Mouse (Mus musculus): ENCODE measurements around the gene Col13a1. TPM values are rescaled to one million over a fixed set of nuclear protein-coding genes. Genes with fewer than 3 reads are reported as not detected.

Col13a1 gene
- polyA plus RNA-seq, 1 experiment from 2014 or later = 9.4 TPM

DNA sequence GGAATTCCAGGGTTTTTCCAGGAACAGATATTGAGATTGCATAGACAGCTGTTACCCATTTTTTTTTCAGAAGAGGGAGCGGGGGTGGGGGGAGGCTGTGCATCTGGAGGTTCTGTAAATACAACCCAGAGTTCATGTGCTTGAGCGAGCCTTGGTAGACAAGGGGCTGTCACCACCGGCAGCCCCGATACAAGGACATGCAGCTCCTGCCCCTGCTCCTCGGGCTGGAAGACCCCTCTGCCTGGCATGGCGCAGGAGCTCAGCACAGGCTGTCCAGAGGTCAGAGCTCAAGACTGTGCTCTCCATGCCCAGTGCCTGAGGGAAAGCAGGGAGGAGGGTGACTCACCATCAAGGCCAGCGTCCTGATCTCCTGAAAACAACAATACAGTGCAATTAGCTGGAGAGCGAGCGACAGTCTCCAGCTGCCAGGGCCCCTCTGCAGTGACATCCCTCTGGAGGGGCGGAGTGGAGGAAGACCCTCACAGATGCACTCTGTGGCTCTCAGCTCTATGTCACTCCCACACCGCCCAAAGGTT is 112.8 kb downstream of the Col13a1 start:
- ATAC-seq (replicated peaks; ENCODE audit: insufficient number of reproducible peaks, low FRiP score, low TSS enrichment) = no peak
- 60% methylated on average over 11 of the region's 11 CpGs for WGBS (ENCODE audit: insufficient replicate concordance)
- H3K36me3 ChIP-seq (ENCODE audit: control insufficient read depth, insufficient read depth, low read length) = peaks cover 10% of the 10 kb centered on the region

DNA sequence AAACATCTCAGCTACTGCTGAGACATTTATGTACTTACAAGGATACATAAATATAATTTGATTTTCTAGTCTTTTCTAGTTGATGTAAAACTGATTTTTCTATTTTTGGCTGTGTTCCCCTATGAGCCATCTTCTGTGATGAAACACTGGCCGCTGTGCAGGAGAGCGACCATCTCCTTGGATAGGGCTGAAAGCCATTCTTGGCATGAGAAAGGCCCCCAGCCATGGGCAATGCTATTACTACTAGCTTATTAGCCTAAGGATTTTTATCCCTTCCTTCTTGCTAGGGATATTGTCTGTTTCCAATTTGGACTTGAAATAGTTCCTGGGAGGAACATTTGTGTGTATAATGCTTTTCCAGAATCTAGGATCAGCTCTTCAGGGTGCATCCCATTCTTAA is 119.5 kb downstream of the Col13a1 start:
- no peak overlapping the region for H3K9ac ChIP-seq (ENCODE audit: low read depth, low read length)
- H3K36me3 ChIP-seq (ENCODE audit: control insufficient read depth, insufficient read depth, low read length) = peaks cover 8% of the 10 kb centered on the region
- no peak overlapping the region for H3K27ac ChIP-seq (ENCODE audit: low read depth, low read length)
- H3K27me3 ChIP-seq (ENCODE audit: control insufficient read depth, insufficient read depth, low read length) = no peaks in the 10 kb centered on the region
- H3K4me2 ChIP-seq = no peak overlapping the region
- H3K4me3 ChIP-seq (ENCODE audit: low read depth, low read length) = no peak overlapping the region
- no peak for ATAC-seq (replicated peaks; ENCODE audit: insufficient number of reproducible peaks, low FRiP score, low TSS enrichment)
- H3K4me1 ChIP-seq (ENCODE audit: control insufficient read depth, insufficient read depth, low read length) = no peaks in the 10 kb centered on the region
- WGBS (ENCODE audit: insufficient replicate concordance) = 96% methylated on average over 2 of the region's 2 CpGs
- peaks cover 10% of the 10 kb centered on the region for H3K9me3 ChIP-seq (replicated peaks; ENCODE audit: control insufficient read depth, low read length)

More for the DNA sequence above, 112.8 kb downstream of the Col13a1 start:
- H3K9ac ChIP-seq (ENCODE audit: low read depth, low read length) = no peak overlapping the region
- no peak overlapping the region for H3K4me2 ChIP-seq
- H3K9me3 ChIP-seq (replicated peaks; ENCODE audit: control insufficient read depth, low read length) = peaks cover 10% of the 10 kb centered on the region
- no peaks in the 10 kb centered on the region for H3K27me3 ChIP-seq (ENCODE audit: control insufficient read depth, insufficient read depth, low read length)
- peaks cover 7% of the 10 kb centered on the region; the same call in 1 of the 2 replicates for H3K4me1 ChIP-seq (ENCODE audit: control insufficient read depth, insufficient read depth, low read length)
- no peak overlapping the region for H3K4me3 ChIP-seq (ENCODE audit: low read depth, low read length)
- H3K27ac ChIP-seq (ENCODE audit: low read depth, low read length) = no peak overlapping the region

DNA sequence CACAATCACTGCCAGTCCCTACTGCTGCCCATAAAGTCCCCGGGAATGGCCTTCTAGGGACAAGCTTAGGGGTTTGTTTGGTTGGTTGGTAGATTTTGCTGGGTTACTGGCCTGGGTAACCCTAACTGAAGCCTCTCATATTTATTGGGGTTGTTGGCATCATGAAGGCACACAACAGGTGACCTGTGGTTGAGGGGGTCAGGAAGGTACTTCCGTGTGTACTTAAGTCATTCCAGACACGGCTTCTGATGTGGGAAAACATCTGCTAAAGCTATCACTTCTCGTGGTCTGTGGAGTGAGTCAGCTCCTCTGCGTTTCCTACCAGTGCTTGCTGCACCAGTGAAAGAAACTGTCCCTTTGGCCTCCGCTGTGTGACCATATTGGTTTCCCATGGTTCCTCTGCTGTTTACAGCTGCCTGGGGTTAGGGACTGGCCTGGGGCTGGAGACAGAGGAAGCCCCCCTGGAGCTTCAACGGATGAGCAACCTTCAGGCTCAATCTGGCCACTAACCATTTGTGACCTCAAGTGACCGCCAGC is 123.7 kb downstream of the Col13a1 start:
- H3K4me1 ChIP-seq (ENCODE audit: control insufficient read depth, insufficient read depth, low read length) = no peaks in the 10 kb centered on the region; the same call in 1 of the 2 replicates
- H3K9ac ChIP-seq (ENCODE audit: low read depth, low read length) = no peak overlapping the region
- H3K27ac ChIP-seq (ENCODE audit: low read depth, low read length) = no peak overlapping the region
- no peaks in the 10 kb centered on the region for H3K27me3 ChIP-seq (ENCODE audit: control insufficient read depth, insufficient read depth, low read length)
- no peak overlapping the region for H3K4me3 ChIP-seq (ENCODE audit: low read depth, low read length)
- 0 out of 2 replicates have a peak, but pooled peaks cover 2% of the 10 kb centered on the region for H3K36me3 ChIP-seq (ENCODE audit: control insufficient read depth, insufficient read depth, low read length)
- WGBS (ENCODE audit: insufficient replicate concordance) = 66% methylated on average over 8 of the region's 8 CpGs
- ATAC-seq (replicated peaks; ENCODE audit: insufficient number of reproducible peaks, low FRiP score, low TSS enrichment) = no peak
- H3K9me3 ChIP-seq (replicated peaks; ENCODE audit: control insufficient read depth, low read length) = no peaks in the 10 kb centered on the region
- H3K4me2 ChIP-seq = no peak overlapping the region

DNA sequence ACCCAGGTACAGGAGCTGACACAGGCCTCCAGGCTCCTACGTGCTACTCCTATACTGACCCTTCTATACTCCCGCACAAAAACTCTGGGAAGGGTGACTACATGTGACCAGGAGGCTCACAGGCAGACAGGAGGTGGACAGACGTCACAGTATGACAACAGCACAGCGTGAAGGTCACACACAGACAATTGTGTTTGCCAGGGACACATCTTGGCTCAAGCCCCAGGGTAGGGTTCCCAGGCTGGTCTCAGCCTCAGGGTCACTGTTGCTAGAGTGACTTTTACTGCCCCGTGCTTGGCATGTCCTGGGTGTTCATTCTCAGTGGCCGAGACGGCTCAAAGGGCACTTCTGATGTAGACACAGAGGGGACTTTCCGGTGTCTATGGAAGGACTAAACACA is 126.1 kb downstream of the Col13a1 start:
- ATAC-seq (replicated peaks; ENCODE audit: insufficient number of reproducible peaks, low FRiP score, low TSS enrichment) = no peak
- H3K4me3 ChIP-seq (ENCODE audit: low read depth, low read length) = no peak overlapping the region
- H3K36me3 ChIP-seq (ENCODE audit: control insufficient read depth, insufficient read depth, low read length) = 0 out of 2 replicates have a peak, but pooled peaks cover 2% of the 10 kb centered on the region
- H3K4me1 ChIP-seq (ENCODE audit: control insufficient read depth, insufficient read depth, low read length) = peaks cover 16% of the 10 kb centered on the region
- WGBS (ENCODE audit: insufficient replicate concordance) = 81% methylated on average over 8 of the region's 8 CpGs
- H3K9ac ChIP-seq (ENCODE audit: low read depth, low read length) = no peak overlapping the region
- no peak overlapping the region for H3K4me2 ChIP-seq
- H3K27ac ChIP-seq (ENCODE audit: low read depth, low read length) = no peak overlapping the region
- H3K9me3 ChIP-seq (replicated peaks; ENCODE audit: control insufficient read depth, low read length) = no peaks in the 10 kb centered on the region
- H3K27me3 ChIP-seq (ENCODE audit: control insufficient read depth, insufficient read depth, low read length) = no peaks in the 10 kb centered on the region

DNA sequence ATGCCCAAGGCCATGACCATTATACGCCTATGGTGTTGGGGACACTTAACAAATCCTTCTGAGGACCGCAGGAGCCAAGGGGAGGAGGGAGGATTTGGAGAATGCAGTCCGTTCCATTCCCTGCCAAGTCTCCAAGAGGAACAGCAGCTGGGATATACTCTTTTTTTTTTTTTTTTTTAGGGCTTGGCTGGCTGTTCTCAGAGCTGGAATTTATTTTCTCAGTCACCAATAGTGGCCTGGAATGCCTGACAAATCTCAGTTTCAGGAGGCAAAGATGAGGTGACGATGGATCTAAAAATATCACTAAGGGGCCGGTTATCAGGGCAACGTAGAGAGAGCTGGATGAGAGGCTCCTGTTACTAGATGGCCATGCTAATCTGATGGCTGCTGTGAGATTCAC is 130.4 kb downstream of the Col13a1 start:
- Histone ChIP-seq H3K27ac (ENCODE audit: low read depth, low read length) (peak overlapping the region; percentile 74), H3K27me3 (ENCODE audit: control insufficient read depth, insufficient read depth, low read length) (no peaks in the 10 kb centered on the region), H3K4me1 (ENCODE audit: control insufficient read depth, insufficient read depth, low read length) (peaks cover 24% of the 10 kb centered on the region), H3K36me3 (ENCODE audit: control insufficient read depth, insufficient read depth, low read length) (0 out of 2 replicates have a peak, but pooled peaks cover 2% of the 10 kb centered on the region), H3K9me3 (replicated peaks; ENCODE audit: control insufficient read depth, low read length) (no peaks in the 10 kb centered on the region), H3K4me3 (ENCODE audit: low read depth, low read length) (no peak overlapping the region), H3K9ac (ENCODE audit: low read depth, low read length) (no peak overlapping the region), H3K4me2 (peak overlapping the region; percentile 11; the same call in 1 of the 2 replicates)
- 32% methylated on average over 6 of the region's 6 CpGs for WGBS (ENCODE audit: insufficient replicate concordance)
- ATAC-seq (replicated peaks; ENCODE audit: insufficient number of reproducible peaks, low FRiP score, low TSS enrichment) = no peak

DNA sequence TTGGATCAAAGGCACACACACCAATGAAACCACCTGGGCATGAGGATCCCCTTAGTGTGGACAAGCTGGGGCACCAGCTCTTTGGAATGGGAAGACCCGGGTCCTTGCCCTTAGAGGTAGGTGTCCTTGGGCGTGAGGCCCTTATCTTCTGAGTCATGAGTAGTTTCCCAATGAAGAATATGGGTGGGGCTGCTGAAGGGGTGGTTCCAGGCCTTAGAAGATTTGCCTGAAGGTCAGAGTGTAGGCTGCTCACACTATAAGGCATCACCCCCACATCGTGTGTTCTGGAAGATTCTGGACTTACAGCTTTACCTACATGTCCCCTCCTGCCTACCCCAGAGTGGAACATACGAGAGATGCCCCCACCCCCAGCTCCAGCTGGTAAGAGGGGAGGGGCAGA is 133.4 kb downstream of the Col13a1 start:
- 53% methylated on average over 4 of the region's 4 CpGs for WGBS (ENCODE audit: insufficient replicate concordance)
- no peaks in the 10 kb centered on the region for H3K27me3 ChIP-seq (ENCODE audit: control insufficient read depth, insufficient read depth, low read length)
- H3K4me3 ChIP-seq (ENCODE audit: low read depth, low read length) = no peak overlapping the region
- ATAC-seq (replicated peaks; ENCODE audit: insufficient number of reproducible peaks, low FRiP score, low TSS enrichment) = no peak
- H3K27ac ChIP-seq (ENCODE audit: low read depth, low read length) = no peak overlapping the region
- H3K9ac ChIP-seq (ENCODE audit: low read depth, low read length) = no peak overlapping the region
- no peaks in the 10 kb centered on the region for H3K36me3 ChIP-seq (ENCODE audit: control insufficient read depth, insufficient read depth, low read length)
- H3K4me2 ChIP-seq = no peak overlapping the region
- peaks cover 24% of the 10 kb centered on the region for H3K4me1 ChIP-seq (ENCODE audit: control insufficient read depth, insufficient read depth, low read length)
- H3K9me3 ChIP-seq (replicated peaks; ENCODE audit: control insufficient read depth, low read length) = no peaks in the 10 kb centered on the region

DNA sequence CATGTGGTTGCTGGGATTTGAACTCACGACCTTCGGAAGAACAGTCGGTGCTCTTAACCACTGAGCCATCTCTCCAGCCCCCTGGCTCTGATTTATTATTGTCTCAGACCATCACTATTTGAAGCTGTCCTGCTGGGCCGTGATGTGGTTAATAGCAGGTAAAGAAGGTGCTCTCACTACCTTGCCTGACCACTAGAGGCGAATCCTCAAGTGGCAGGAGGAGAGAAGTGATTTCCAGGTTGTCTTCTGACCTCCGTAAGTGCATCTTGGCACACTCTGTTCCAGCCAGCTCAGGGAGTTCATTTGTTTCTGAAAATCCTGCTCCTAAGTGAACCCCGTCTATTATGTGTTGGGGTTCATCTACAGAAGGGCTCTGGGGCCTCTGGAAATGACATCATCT is 134.4 kb downstream of the Col13a1 start:
- H3K4me3 ChIP-seq (ENCODE audit: low read depth, low read length) = no peak overlapping the region
- H3K4me1 ChIP-seq (ENCODE audit: control insufficient read depth, insufficient read depth, low read length) = peaks cover 22% of the 10 kb centered on the region
- H3K36me3 ChIP-seq (ENCODE audit: control insufficient read depth, insufficient read depth, low read length) = no peaks in the 10 kb centered on the region
- 80% methylated on average over 7 of the region's 7 CpGs for WGBS (ENCODE audit: insufficient replicate concordance)
- H3K9ac ChIP-seq (ENCODE audit: low read depth, low read length) = no peak overlapping the region
- no peaks in the 10 kb centered on the region for H3K9me3 ChIP-seq (replicated peaks; ENCODE audit: control insufficient read depth, low read length)
- no peaks in the 10 kb centered on the region for H3K27me3 ChIP-seq (ENCODE audit: control insufficient read depth, insufficient read depth, low read length)
- no peak overlapping the region for H3K4me2 ChIP-seq
- no peak for ATAC-seq (replicated peaks; ENCODE audit: insufficient number of reproducible peaks, low FRiP score, low TSS enrichment)
- no peak overlapping the region for H3K27ac ChIP-seq (ENCODE audit: low read depth, low read length)

DNA sequence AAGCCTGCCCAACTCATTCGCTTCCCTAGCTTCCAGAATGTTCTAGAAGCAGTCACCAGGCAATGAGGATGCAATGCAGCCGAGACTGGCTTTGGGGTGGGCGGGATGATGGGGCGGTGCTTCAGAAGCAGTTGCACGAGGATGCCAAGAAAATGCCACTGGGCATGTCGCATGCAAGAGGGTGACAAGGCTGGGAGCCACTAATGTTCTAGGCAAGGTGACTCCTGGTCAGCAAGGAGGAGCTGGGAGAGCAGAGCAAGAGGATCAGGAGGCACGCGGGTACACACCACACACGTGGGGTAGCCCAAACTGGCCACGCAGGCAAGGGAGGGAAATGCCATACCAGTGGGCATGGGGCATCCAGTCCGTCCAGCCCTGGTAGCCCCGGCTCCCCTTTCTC is 136.6 kb downstream of the Col13a1 start:
- H3K27ac ChIP-seq (ENCODE audit: low read depth, low read length) = no peak overlapping the region
- H3K4me3 ChIP-seq (ENCODE audit: low read depth, low read length) = no peak overlapping the region
- no peak overlapping the region for H3K4me2 ChIP-seq
- WGBS (ENCODE audit: insufficient replicate concordance) = 87% methylated on average over 12 of the region's 12 CpGs
- H3K27me3 ChIP-seq (ENCODE audit: control insufficient read depth, insufficient read depth, low read length) = no peaks in the 10 kb centered on the region
- H3K4me1 ChIP-seq (ENCODE audit: control insufficient read depth, insufficient read depth, low read length) = peaks cover 14% of the 10 kb centered on the region
- H3K9ac ChIP-seq (ENCODE audit: low read depth, low read length) = no peak overlapping the region
- no peaks in the 10 kb centered on the region for H3K9me3 ChIP-seq (replicated peaks; ENCODE audit: control insufficient read depth, low read length)
- ATAC-seq (replicated peaks; ENCODE audit: insufficient number of reproducible peaks, low FRiP score, low TSS enrichment) = no peak
- H3K36me3 ChIP-seq (ENCODE audit: control insufficient read depth, insufficient read depth, low read length) = no peaks in the 10 kb centered on the region

DNA sequence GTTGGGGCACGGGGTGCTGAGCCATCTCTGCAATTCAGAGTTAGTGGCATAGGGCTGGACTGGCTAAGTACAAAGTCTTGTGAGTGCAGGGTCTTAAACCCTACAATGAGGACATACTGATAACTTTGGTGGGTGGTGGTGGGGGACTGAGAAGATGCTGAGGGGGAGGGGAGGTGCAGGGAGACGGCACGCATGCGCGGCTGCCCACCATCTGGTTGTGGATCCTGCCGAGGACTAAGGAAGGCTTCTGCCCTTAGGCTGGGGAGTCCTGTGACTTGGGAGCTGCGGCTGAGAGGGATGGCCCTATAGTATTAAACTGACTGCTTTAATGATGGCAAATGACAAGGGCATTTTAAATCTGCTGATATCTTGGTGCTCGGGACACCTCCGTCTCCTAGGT is 139.6 kb downstream of the Col13a1 start:
- H3K4me3 ChIP-seq (ENCODE audit: low read depth, low read length) = no peak overlapping the region
- no peaks in the 10 kb centered on the region for H3K36me3 ChIP-seq (ENCODE audit: control insufficient read depth, insufficient read depth, low read length)
- WGBS (ENCODE audit: insufficient replicate concordance) = 64% methylated on average over 9 of the region's 9 CpGs
- ATAC-seq (replicated peaks; ENCODE audit: insufficient number of reproducible peaks, low FRiP score, low TSS enrichment) = no peak
- H3K9me3 ChIP-seq (replicated peaks; ENCODE audit: control insufficient read depth, low read length) = no peaks in the 10 kb centered on the region
- H3K27ac ChIP-seq (ENCODE audit: low read depth, low read length) = no peak overlapping the region
- peaks cover 8% of the 10 kb centered on the region for H3K4me1 ChIP-seq (ENCODE audit: control insufficient read depth, insufficient read depth, low read length)
- H3K9ac ChIP-seq (ENCODE audit: low read depth, low read length) = no peak overlapping the region
- H3K27me3 ChIP-seq (ENCODE audit: control insufficient read depth, insufficient read depth, low read length) = no peaks in the 10 kb centered on the region
- no peak overlapping the region for H3K4me2 ChIP-seq

Measured in heart, embryonic 11.5 days (tissue).